ENCODE assay signal across 14 mouse cellular contexts in genomic region chr16:76362982-76363381, GRCm38 (mm10).
"Had no signal": no experiment of that assay in that cellular context is flagged by ENCODE, and none has a peak within 500 bp of the region (broad histone marks: within the 10 kb centered on the region; RNA-seq: fewer than 3 reads in every experiment).

No protein-coding gene starts in this region.

- H3K9me3 ChIP-seq: liver, embryonic 13.5 days; midbrain, embryonic 12.5 days; stomach, embryonic 15.5 days had no signal

- DNase-seq: kidney, adult 9 months; kidney, postnatal 36 days; left cerebral cortex, postnatal 4 days; liver, embryonic 13.5 days; lung, adult 2 months; right cerebral cortex, postnatal 25 days; thymus, adult 2 months; thymus, postnatal 25 days had no signal

- H3K4me3 ChIP-seq: liver, embryonic 13.5 days; midbrain, embryonic 12.5 days; stomach, embryonic 15.5 days had no signal

- H3K27ac ChIP-seq: kidney, postnatal 0 days; liver, embryonic 13.5 days; midbrain, embryonic 12.5 days; stomach, embryonic 15.5 days had no signal

- H3K27me3 ChIP-seq: liver, embryonic 13.5 days; midbrain, embryonic 12.5 days; stomach, embryonic 15.5 days had no signal

- H3K36me3 ChIP-seq: midbrain, embryonic 12.5 days; stomach, embryonic 15.5 days had no signal

- H3K4me2 ChIP-seq: liver, embryonic 13.5 days; midbrain, embryonic 12.5 days; stomach, embryonic 15.5 days had no signal

- H3K9ac ChIP-seq: liver, embryonic 13.5 days; midbrain, embryonic 12.5 days; stomach, embryonic 15.5 days had no signal

- ATAC-seq: intestine, postnatal 0 days; lung, postnatal 0 days; midbrain, embryonic 16.5 days had no signal
